ENCODE assay signal across 17 mouse cellular contexts in the genomic region with DNA sequence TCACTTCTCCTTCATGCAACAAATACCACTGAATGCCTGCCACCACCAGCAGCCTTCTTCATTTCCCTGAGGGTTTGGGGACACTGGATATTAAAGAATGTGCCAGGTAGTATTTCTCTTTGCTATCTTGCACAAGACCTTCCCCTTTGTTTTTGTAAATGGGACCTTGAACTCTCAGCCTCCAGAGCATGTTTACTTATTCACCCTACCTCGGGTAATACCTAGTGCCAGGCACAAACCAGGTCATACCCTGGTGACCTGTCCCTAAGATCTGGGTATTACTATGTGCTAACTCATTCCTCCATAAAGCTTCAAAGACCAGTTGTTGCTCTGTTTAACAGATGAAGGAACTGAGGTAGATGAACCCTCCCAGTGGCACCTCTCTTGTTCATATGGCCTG. TPM values are rescaled to one million over a fixed set of nuclear protein-coding genes. Genes with fewer than 3 reads are reported as not detected.
DNase-seq lines count a peak whose midpoint lies in the region; ATAC-seq and TF ChIP-seq lines count a peak whose summit lies in the region.
"Had no signal": no experiment of that assay in that cellular context is flagged by ENCODE, and none has a peak within 500 bp of the region (broad histone marks: within the 10 kb centered on the region; RNA-seq: fewer than 3 reads in every experiment).

No protein-coding gene starts in this region.

- H3K36me3 ChIP-seq in heart, embryonic 12.5 days, result no peaks in the 10 kb centered on the region
- H3K36me3 ChIP-seq in embryonic facial prominence, embryonic 11.5 days (replicated peaks; ENCODE audit: control insufficient read depth, insufficient read depth, low read depth, low read length), result no peaks in the 10 kb centered on the region
- no peaks in the 10 kb centered on the region for H3K36me3 ChIP-seq in limb, embryonic 10.5 days
- H3K36me3 ChIP-seq: forebrain, embryonic 10.5 days; hindbrain, embryonic 12.5 days; neural tube, embryonic 12.5 days had no signal

- TF ChIP-seq CTCF in cerebellum, adult 2 months (IDR thresholded peaks at IDR 0.05; ENCODE audit: borderline replicate concordance, insufficient read depth, low read depth, low read length), result no peak

- TF ChIP-seq POLR2A in cerebellum, adult 2 months (IDR thresholded peaks at IDR 0.05; ENCODE audit: borderline replicate concordance, insufficient read depth, low read length), result no peak

- DNase-seq in heart, postnatal 36 days, result no peak
- peak; percentile 71 for DNase-seq in kidney, adult 9 months
- no peak for DNase-seq in kidney, postnatal 10 days
- DNase-seq in embryonic facial prominence, embryonic 11.5 days (ENCODE audit: low spot score), result no peak
- DNase-seq in limb, embryonic 10.5 days (ENCODE audit: low spot score), result no peak
- DNase-seq in cerebellum, adult 2 months, result no peak
- DNase-seq in embryo, embryonic 10 days (ENCODE audit: low spot score), result no peak
- DNase-seq: adrenal gland, adult 8-10 months; cerebellum, postnatal 14 days; gastrocnemius, postnatal 25 days; spleen, adult 18-20 months; thymus, adult 18-20 months had no signal

- no peak for ATAC-seq in heart, embryonic 12.5 days (ENCODE audit: insufficient number of reproducible peaks, low FRiP score)
- ATAC-seq in embryonic facial prominence, embryonic 11.5 days (replicated peaks; ENCODE audit: insufficient number of reproducible peaks, low FRiP score, low TSS enrichment, low read depth), result no peak

- no peaks in the 10 kb centered on the region for H3K27me3 ChIP-seq in heart, embryonic 12.5 days (replicated peaks)
- no peaks in the 10 kb centered on the region for H3K27me3 ChIP-seq in embryonic facial prominence, embryonic 11.5 days (ENCODE audit: control insufficient read depth, insufficient read depth, low read length)
- no peaks in the 10 kb centered on the region for H3K27me3 ChIP-seq in limb, embryonic 10.5 days (ENCODE audit: low read depth, poor library complexity, severe bottlenecking)
- H3K27me3 ChIP-seq in cerebellum, adult 2 months (ENCODE audit: control insufficient read depth, insufficient read depth, low read length), result no peaks in the 10 kb centered on the region
- H3K27me3 ChIP-seq: hindbrain, embryonic 12.5 days; neural tube, embryonic 12.5 days had no signal

- 47% methylated on average over 1 of the region's 1 CpGs for WGBS in heart, embryonic 12.5 days
- WGBS in embryonic facial prominence, embryonic 11.5 days, result 52% methylated on average over 1 of the region's 1 CpGs
- 64% methylated on average over 1 of the region's 1 CpGs for WGBS in limb, embryonic 10.5 days
- WGBS in cerebellum, adult 2 months, result 89% methylated on average over 1 of the region's 1 CpGs

- H3K9ac ChIP-seq in heart, embryonic 12.5 days, result no peak overlapping the region
- no peak overlapping the region for H3K9ac ChIP-seq in embryonic facial prominence, embryonic 11.5 days (replicated peaks; ENCODE audit: low read length)
- H3K9ac ChIP-seq: hindbrain, embryonic 12.5 days; liver, embryonic 14.5 days; neural tube, embryonic 12.5 days had no signal

- H3K4me3 ChIP-seq in heart, embryonic 12.5 days, result no peak overlapping the region
- no peak overlapping the region for H3K4me3 ChIP-seq in embryonic facial prominence, embryonic 11.5 days (ENCODE audit: low read depth, low read length)
- no peak overlapping the region for H3K4me3 ChIP-seq in limb, embryonic 10.5 days
- H3K4me3 ChIP-seq in cerebellum, adult 2 months (replicated peaks; ENCODE audit: insufficient read depth, low read depth, low read length), result no peak overlapping the region
- H3K4me3 ChIP-seq: forebrain, embryonic 10.5 days; hindbrain, embryonic 12.5 days; neural tube, embryonic 12.5 days had no signal

- peaks cover 96% of the 10 kb centered on the region for H3K4me1 ChIP-seq in heart, embryonic 12.5 days (replicated peaks)
- peaks cover 12% of the 10 kb centered on the region for H3K4me1 ChIP-seq in embryonic facial prominence, embryonic 11.5 days (ENCODE audit: control insufficient read depth, insufficient read depth, low read length)
- peaks cover 79% of the 10 kb centered on the region for H3K4me1 ChIP-seq in limb, embryonic 10.5 days
- H3K4me1 ChIP-seq in cerebellum, adult 2 months (ENCODE audit: control insufficient read depth, insufficient read depth, low read length), result peaks cover 7% of the 10 kb centered on the region; the same call in 1 of the 2 replicates

- H3K27ac ChIP-seq in heart, embryonic 12.5 days (ENCODE audit: poor library complexity, severe bottlenecking), result peak overlapping the region; percentile 89
- 0 out of 2 replicates have a peak overlapping the region, but pooled peaks have one; percentile 14 for H3K27ac ChIP-seq in embryonic facial prominence, embryonic 11.5 days (replicated peaks; ENCODE audit: low read depth, low read length)
- 0 out of 2 replicates have a peak overlapping the region, but pooled peaks have one; percentile 22 for H3K27ac ChIP-seq in limb, embryonic 10.5 days
- H3K27ac ChIP-seq in cerebellum, adult 2 months (ENCODE audit: insufficient read depth, low read length), result no peak overlapping the region
- H3K27ac ChIP-seq: liver, embryonic 14.5 days; neural tube, embryonic 12.5 days had no signal

- intact Hi-C loops in heart, postnatal 36 days (cut with DNase I), result no loop called here

- H3K4me2 ChIP-seq in heart, embryonic 12.5 days, result 0 out of 2 replicates have a peak overlapping the region, but pooled peaks have one; percentile 49
- H3K4me2 ChIP-seq in embryonic facial prominence, embryonic 11.5 days (ENCODE audit: low read depth, low read length), result no peak overlapping the region
- H3K4me2 ChIP-seq: hindbrain, embryonic 12.5 days; neural tube, embryonic 12.5 days had no signal

- H3K9me3 ChIP-seq in heart, embryonic 12.5 days (replicated peaks), result no peaks in the 10 kb centered on the region
- no peaks in the 10 kb centered on the region for H3K9me3 ChIP-seq in embryonic facial prominence, embryonic 11.5 days (replicated peaks; ENCODE audit: control insufficient read depth, low read length)
- no peaks in the 10 kb centered on the region for H3K9me3 ChIP-seq in limb, embryonic 10.5 days (replicated peaks)
- H3K9me3 ChIP-seq: forebrain, embryonic 10.5 days; hindbrain, embryonic 12.5 days; neural tube, embryonic 12.5 days had no signal

RNA-seq across cellular contexts. Expression of gene Abtb2, which starts 35.0 kb away (rescaled TPM):
- polyA plus RNA-seq in heart, embryonic 12.5 days (2016; fragmentation: Nextera tagmentation; extraction: Ambion mirVana), result 28.0 and 29.5 TPM in 2 replicates
- 10 to 100 TPM; 21.9 to 24.4 TPM for total RNA-seq in heart, postnatal 36 days (2021)
- 9.7 and 10.2 TPM in 2 replicates for polyA plus RNA-seq in embryonic facial prominence, embryonic 11.5 days (2014; fragmentation: Nextera tagmentation; extraction: Ambion mirVana)
- polyA plus RNA-seq in limb, embryonic 10.5 days (2016; fragmentation: Nextera tagmentation; extraction: Ambion mirVana), result 14.2 and 17.6 TPM in 2 replicates
- polyA plus RNA-seq in cerebellum, adult 2 months (2012; rRNA removed), result 14.9 and 16.0 TPM in 2 replicates
